Mouse (Mus musculus) neural tube, embryonic 12.5 days (tissue): Measurements from ENCODE around the gene Celf2. TPM values are rescaled to one million over a fixed set of nuclear protein-coding genes. Genes with fewer than 3 reads are reported as not detected.

ENCODE experiments used
- ATAC-seq: fragments of 200-750 bp; cut with Nextera tagmentation; 2 replicates; pipeline ENCODE4 v1.8.0; 2017; ENCODE audit warnings: low read depth, mild to moderate bottlenecking, moderate TSS enrichment, moderate library complexity; ENCODE audit not compliant: low FRiP score
- H3K27ac ChIP-seq: fragments of 300-500 bp; sonication (generic); 2 replicates; pipeline ENCODE4 v1.5.1; 2016
- H3K27me3 ChIP-seq: fragments of 300-500 bp; sonication (generic); replicated peaks from 2 replicates; pipeline ENCODE4 v1.6.1; 2016; ENCODE audit warnings: mild to moderate bottlenecking
- H3K36me3 ChIP-seq: fragments of 300-500 bp; sonication (generic); 2 replicates; pipeline ENCODE4 v1.6.1; 2016; ENCODE audit warnings: mild to moderate bottlenecking
- H3K4me1 ChIP-seq: fragments of 300-500 bp; sonication (generic); 2 replicates; pipeline ENCODE4 v1.6.1; 2016
- H3K4me2 ChIP-seq: fragments of 300-500 bp; sonication (generic); replicated peaks from 2 replicates; pipeline ENCODE4 v1.6.1; 2016; ENCODE audit warnings: mild to moderate bottlenecking
- H3K4me3 ChIP-seq: fragments of 300-500 bp; sonication (generic); 2 replicates; pipeline ENCODE4 v1.5.1; 2016
- H3K9ac ChIP-seq: fragments of 300-500 bp; sonication (generic); 2 replicates; pipeline ENCODE4 v1.6.1; 2016; ENCODE audit warnings: mild to moderate bottlenecking
- H3K9me3 ChIP-seq: fragments of 300-500 bp; sonication (generic); 2 replicates; pipeline ENCODE4 v1.6.1; 2016; ENCODE audit warnings: mild to moderate bottlenecking
- whole genome bisulfite sequencing: fragments of 180-500 bp; shearing (Covaris S2); methylation state at CpG from one replicate; pipeline ENCODE4 v1.1.7; 2016; 5-methylcytosine and 5-hydroxymethylcytosine counted together
- polyA plus RNA-seq: library from polyadenylated mRNA; unstranded; fragments of >200 nt; fragmentation: Nextera tagmentation; extraction: Ambion mirVana; gene quantifications from 2 replicates; pipeline ENCODE4 v1.2.1, GENCODE M21; 2016

Gene Celf2
- polyA plus RNA-seq, 1 experiment from 2014 or later: 98.4 TPM

GRCm38 (mm10) chr2:7056401-7056800 is 453.0 kb downstream of the Celf2 start:
- WGBS: 73% methylated on average over 4 of the region's 4 CpGs
- Histone ChIP-seq H3K27ac (no peak overlapping the region), H3K4me2 (no peak overlapping the region), H3K27me3 (no peaks in the 10 kb centered on the region), H3K4me1 (no peaks in the 10 kb centered on the region), H3K9me3 (no peaks in the 10 kb centered on the region), H3K9ac (no peak overlapping the region), H3K4me3 (no peak overlapping the region), H3K36me3 (no peaks in the 10 kb centered on the region)
- ATAC-seq: no peak

GRCm38 (mm10) chr2:7055958-7056357 is 453.4 kb downstream of the Celf2 start:
- Histone ChIP-seq H3K36me3 (no peaks in the 10 kb centered on the region), H3K27me3 (no peaks in the 10 kb centered on the region), H3K4me1 (no peaks in the 10 kb centered on the region), H3K4me3 (no peak overlapping the region), H3K4me2 (no peak overlapping the region), H3K27ac (no peak overlapping the region), H3K9ac (no peak overlapping the region), H3K9me3 (no peaks in the 10 kb centered on the region)
- no peak for ATAC-seq
- 70% methylated on average over 3 of the region's 3 CpGs for WGBS

GRCm38 (mm10) chr2:7051090-7051489 is 458.3 kb downstream of the Celf2 start:
- no peaks in the 10 kb centered on the region for H3K4me1 ChIP-seq
- ATAC-seq: no peak
- H3K27ac ChIP-seq: no peak overlapping the region
- 94% methylated on average over 5 of the region's 5 CpGs for WGBS
- no peaks in the 10 kb centered on the region for H3K36me3 ChIP-seq
- no peak overlapping the region for H3K4me3 ChIP-seq
- H3K4me2 ChIP-seq: no peak overlapping the region
- H3K9ac ChIP-seq: no peak overlapping the region
- peaks cover 5% of the 10 kb centered on the region; the same call in 1 of the 2 replicates for H3K9me3 ChIP-seq
- no peaks in the 10 kb centered on the region for H3K27me3 ChIP-seq

GRCm38 (mm10) chr2:7046155-7046554 is 463.2 kb downstream of the Celf2 start:
- 11% methylated on average over 1 of the region's 1 CpGs for WGBS
- H3K4me2 ChIP-seq: no peak overlapping the region
- no peak overlapping the region for H3K27ac ChIP-seq
- H3K4me1 ChIP-seq: no peaks in the 10 kb centered on the region
- no peak for ATAC-seq
- no peak overlapping the region for H3K9ac ChIP-seq
- H3K27me3 ChIP-seq: no peaks in the 10 kb centered on the region
- H3K9me3 ChIP-seq: peaks cover 5% of the 10 kb centered on the region; the same call in 1 of the 2 replicates
- no peaks in the 10 kb centered on the region for H3K36me3 ChIP-seq
- H3K4me3 ChIP-seq: no peak overlapping the region

GRCm38 (mm10) chr2:7045531-7045930 is 463.8 kb downstream of the Celf2 start:
- Histone ChIP-seq H3K4me1 (no peaks in the 10 kb centered on the region), H3K27ac (no peak overlapping the region), H3K4me3 (no peak overlapping the region), H3K27me3 (no peaks in the 10 kb centered on the region), H3K9me3 (peaks cover 5% of the 10 kb centered on the region; the same call in 1 of the 2 replicates), H3K36me3 (no peaks in the 10 kb centered on the region), H3K4me2 (no peak overlapping the region), H3K9ac (no peak overlapping the region)
- no peak for ATAC-seq
- 65% methylated on average over 4 of the region's 4 CpGs for WGBS

- 70% methylated on average over 6 of the region's 6 CpGs for WGBS
- H3K9me3 ChIP-seq: peaks cover 5% of the 10 kb centered on the region; the same call in 1 of the 2 replicates
- ATAC-seq: no peak
- no peak overlapping the region for H3K9ac ChIP-seq
- no peaks in the 10 kb centered on the region for H3K4me1 ChIP-seq
- H3K27me3 ChIP-seq: no peaks in the 10 kb centered on the region
- no peak overlapping the region for H3K27ac ChIP-seq
- no peak overlapping the region for H3K4me2 ChIP-seq
- H3K36me3 ChIP-seq: no peaks in the 10 kb centered on the region
- H3K4me3 ChIP-seq: no peak overlapping the region
These were observed 465.4 kb downstream of the Celf2 start for GRCm38 (mm10) chr2:7043770-7044459.

GRCm38 (mm10) chr2:7040940-7041339 is 468.4 kb downstream of the Celf2 start:
- Histone ChIP-seq H3K27ac (no peak overlapping the region), H3K4me1 (no peaks in the 10 kb centered on the region), H3K4me2 (no peak overlapping the region), H3K27me3 (no peaks in the 10 kb centered on the region), H3K9me3 (no peaks in the 10 kb centered on the region), H3K4me3 (no peak overlapping the region), H3K36me3 (no peaks in the 10 kb centered on the region), H3K9ac (no peak overlapping the region)
- no peak for ATAC-seq
- WGBS: 74% methylated on average over 1 of the region's 1 CpGs

GRCm38 (mm10) chr2:7038991-7039390 is 470.4 kb downstream of the Celf2 start:
- Histone ChIP-seq H3K27ac (no peak overlapping the region), H3K4me1 (no peaks in the 10 kb centered on the region), H3K4me2 (no peak overlapping the region), H3K9me3 (no peaks in the 10 kb centered on the region), H3K9ac (no peak overlapping the region), H3K4me3 (no peak overlapping the region), H3K27me3 (no peaks in the 10 kb centered on the region), H3K36me3 (no peaks in the 10 kb centered on the region)
- WGBS: 94% methylated on average over 4 of the region's 4 CpGs
- ATAC-seq: no peak

- no peak overlapping the region for H3K4me2 ChIP-seq
- 94% methylated on average over 1 of the region's 1 CpGs for WGBS
These were observed 478.0 kb downstream of the Celf2 start for GRCm38 (mm10) chr2:7031389-7031788.

GRCm38 (mm10) chr2:7026737-7027136 is 482.6 kb downstream of the Celf2 start:
- Histone ChIP-seq H3K4me2 (no peak overlapping the region), H3K9me3 (no peaks in the 10 kb centered on the region), H3K27ac (no peak overlapping the region), H3K4me3 (no peak overlapping the region), H3K4me1 (no peaks in the 10 kb centered on the region), H3K36me3 (no peaks in the 10 kb centered on the region), H3K27me3 (no peaks in the 10 kb centered on the region), H3K9ac (no peak overlapping the region)
- no peak for ATAC-seq
- 87% methylated on average over 1 of the region's 1 CpGs for WGBS

More at GRCm38 (mm10) chr2:7031389-7031788, 478.0 kb downstream of the Celf2 start:
- Histone ChIP-seq H3K9me3 (no peaks in the 10 kb centered on the region), H3K27ac (no peak overlapping the region), H3K4me3 (no peak overlapping the region), H3K36me3 (no peaks in the 10 kb centered on the region), H3K4me1 (no peaks in the 10 kb centered on the region), H3K27me3 (no peaks in the 10 kb centered on the region), H3K9ac (no peak overlapping the region)
- no peak for ATAC-seq

- Histone ChIP-seq H3K4me2 (no peak overlapping the region), H3K27me3 (no peaks in the 10 kb centered on the region), H3K36me3 (no peaks in the 10 kb centered on the region), H3K4me1 (no peaks in the 10 kb centered on the region), H3K9me3 (no peaks in the 10 kb centered on the region), H3K27ac (no peak overlapping the region), H3K9ac (no peak overlapping the region), H3K4me3 (no peak overlapping the region)
- ATAC-seq: no peak
- WGBS: 69% methylated on average over 5 of the region's 5 CpGs
These were observed 483.8 kb downstream of the Celf2 start for GRCm38 (mm10) chr2:7025594-7025993.

GRCm38 (mm10) chr2:7022184-7022583 is 487.2 kb downstream of the Celf2 start:
- H3K4me2 ChIP-seq: no peak overlapping the region
- no peaks in the 10 kb centered on the region for H3K36me3 ChIP-seq
- no peaks in the 10 kb centered on the region for H3K9me3 ChIP-seq
- no peak overlapping the region for H3K9ac ChIP-seq
- no peaks in the 10 kb centered on the region for H3K27me3 ChIP-seq
- WGBS: 65% methylated on average over 3 of the region's 3 CpGs
- no peak overlapping the region for H3K4me3 ChIP-seq
- H3K27ac ChIP-seq: no peak overlapping the region
- no peak for ATAC-seq
- H3K4me1 ChIP-seq: no peaks in the 10 kb centered on the region
